In the genomic region with DNA sequence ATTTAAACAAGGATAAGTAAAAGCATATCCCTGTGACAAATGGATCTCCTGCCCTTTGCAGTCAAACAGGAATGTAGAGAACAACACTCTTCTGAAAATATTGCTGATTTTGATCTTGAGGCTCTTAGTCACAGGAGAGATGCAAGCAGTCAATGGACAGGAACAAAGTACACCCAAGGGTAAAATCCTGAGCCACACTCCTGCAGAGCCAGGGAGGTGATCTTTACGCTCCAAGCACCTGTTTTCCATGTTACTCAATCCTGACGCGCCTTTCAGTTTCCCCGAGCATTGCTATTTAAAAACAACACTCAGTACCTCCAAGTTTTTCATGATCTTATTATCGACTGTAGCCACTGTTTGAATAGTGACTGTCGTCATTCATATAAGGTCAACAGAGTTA, we compare ENCODE assay signal across 19 mouse cellular contexts. TPM values are rescaled to one million over a fixed set of nuclear protein-coding genes. Genes with fewer than 3 reads are reported as not detected.
DNase-seq lines count a peak whose midpoint lies in the region; ATAC-seq and TF ChIP-seq lines count a peak whose summit lies in the region.
"Had no signal": no experiment of that assay in that cellular context is flagged by ENCODE, and none has a peak within 500 bp of the region (broad histone marks: within the 10 kb centered on the region; RNA-seq: fewer than 3 reads in every experiment).

No protein-coding gene starts in this region.

- intact Hi-C loops in left cerebral cortex, postnatal 10 days (cut with DNase I): no loop called here

- TF ChIP-seq EP300 in stomach, postnatal 0 days (optimal IDR thresholded peaks at IDR 0.05): no peak

- DNase-seq in gastrocnemius, adult 18-20 months (ENCODE audit: low spot score): peak; percentile 19
- DNase-seq in gastrocnemius, adult 8-10 months (ENCODE audit: low spot score in 2 of 2): no peak
- peak; percentile 79 for DNase-seq in kidney, adult 2 months
- DNase-seq in kidney, postnatal 0 days (ENCODE audit: low spot score): peak; percentile 54
- peak; percentile 39 for DNase-seq in stomach, postnatal 0 days (ENCODE audit: low spot score)
- no peak for DNase-seq in right cerebral cortex, postnatal 25 days
- no peak for DNase-seq in left cerebral cortex, postnatal 10 days (ENCODE audit: extremely low spot score in 1 of 2, low spot score in 2 of 2)
- DNase-seq: adrenal gland, postnatal 14 days; cerebellum, adult 9-11 months; forebrain, postnatal 0 days; heart, postnatal 14 days; lung, adult 2 months; lung, postnatal 14 days had no signal

- H3K9ac ChIP-seq in kidney, postnatal 0 days (ENCODE audit: low read depth, low read length): no peak overlapping the region
- no peak overlapping the region for H3K9ac ChIP-seq in stomach, postnatal 0 days (ENCODE audit: low read length)
- no peak overlapping the region for H3K9ac ChIP-seq in forebrain, embryonic 12.5 days
- H3K9ac ChIP-seq: forebrain, postnatal 0 days; heart, embryonic 12.5 days; hindbrain, embryonic 12.5 days had no signal

- no peak for TF ChIP-seq POLR2A in kidney, adult 2 months (IDR thresholded peaks at IDR 0.05; ENCODE audit: low read depth, low read length)

- H3K36me3 ChIP-seq in kidney, adult 2 months (ENCODE audit: control insufficient read depth, insufficient read depth, low read length): no peaks in the 10 kb centered on the region; the same call in 1 of the 2 replicates
- H3K36me3 ChIP-seq in kidney, postnatal 0 days (ENCODE audit: insufficient read depth, low read length): no peaks in the 10 kb centered on the region
- no peaks in the 10 kb centered on the region for H3K36me3 ChIP-seq in stomach, postnatal 0 days (ENCODE audit: control insufficient read depth, insufficient read depth, low read length)
- H3K36me3 ChIP-seq in forebrain, embryonic 12.5 days (replicated peaks): peaks cover 10% of the 10 kb centered on the region; the same call in 1 of the 2 replicates

- no peak overlapping the region for H3K4me3 ChIP-seq in kidney, adult 2 months (ENCODE audit: insufficient read depth, low read depth, low read length)
- no peak overlapping the region for H3K4me3 ChIP-seq in kidney, postnatal 0 days (replicated peaks; ENCODE audit: low read depth, low read length)
- no peak overlapping the region for H3K4me3 ChIP-seq in stomach, postnatal 0 days (ENCODE audit: low read depth, low read length)
- H3K4me3 ChIP-seq in forebrain, embryonic 12.5 days (replicated peaks): no peak overlapping the region
- H3K4me3 ChIP-seq: forebrain, embryonic 10.5 days; heart, embryonic 12.5 days; hindbrain, embryonic 12.5 days had no signal

- no peak for TF ChIP-seq CTCF in kidney, adult 2 months (conservative IDR thresholded peaks at IDR 0.05; ENCODE audit: insufficient read depth, insufficient read length, low read depth, low read length)
- no peak for TF ChIP-seq CTCF in kidney, postnatal 0 days (IDR thresholded peaks at IDR 0.05; ENCODE audit: low read depth)
- no peak for TF ChIP-seq CTCF in stomach, postnatal 0 days (IDR thresholded peaks at IDR 0.05; ENCODE audit: low read depth)

- no peaks in the 10 kb centered on the region for H3K27me3 ChIP-seq in kidney, adult 2 months (replicated peaks; ENCODE audit: control insufficient read depth, insufficient read depth, low read length)
- H3K27me3 ChIP-seq in kidney, postnatal 0 days (ENCODE audit: insufficient read depth, low read length): no peaks in the 10 kb centered on the region
- H3K27me3 ChIP-seq in stomach, postnatal 0 days (ENCODE audit: control insufficient read depth, insufficient read depth, low read length): no peaks in the 10 kb centered on the region
- H3K27me3 ChIP-seq in forebrain, embryonic 12.5 days: no peaks in the 10 kb centered on the region
- H3K27me3 ChIP-seq: heart, embryonic 12.5 days; hindbrain, embryonic 12.5 days had no signal

- peak; percentile 68 for ATAC-seq in kidney, postnatal 0 days (replicated peaks; ENCODE audit: low FRiP score, low read depth)
- peak; percentile 73 for ATAC-seq in stomach, postnatal 0 days (ENCODE audit: low FRiP score, low TSS enrichment)
- no peak for ATAC-seq in forebrain, embryonic 12.5 days (ENCODE audit: low FRiP score)
- ATAC-seq: forebrain, postnatal 0 days had no signal

- H3K4me2 ChIP-seq in kidney, postnatal 0 days (ENCODE audit: low read length): no peak overlapping the region
- H3K4me2 ChIP-seq in stomach, postnatal 0 days (replicated peaks; ENCODE audit: low read depth): no peak overlapping the region
- no peak overlapping the region for H3K4me2 ChIP-seq in forebrain, embryonic 12.5 days
- H3K4me2 ChIP-seq: heart, embryonic 12.5 days; hindbrain, embryonic 12.5 days; liver, embryonic 11.5 days; midbrain, embryonic 11.5 days had no signal

- H3K9me3 ChIP-seq in kidney, postnatal 0 days (replicated peaks; ENCODE audit: low read length): no peaks in the 10 kb centered on the region
- no peaks in the 10 kb centered on the region for H3K9me3 ChIP-seq in stomach, postnatal 0 days (ENCODE audit: control insufficient read depth, low read length)
- H3K9me3 ChIP-seq in forebrain, embryonic 12.5 days: no peaks in the 10 kb centered on the region
- H3K9me3 ChIP-seq: forebrain, embryonic 10.5 days; heart, embryonic 12.5 days; hindbrain, embryonic 12.5 days had no signal

- peaks cover 3% of the 10 kb centered on the region; the same call in 1 of the 2 replicates for H3K4me1 ChIP-seq in kidney, adult 2 months (ENCODE audit: control insufficient read depth, insufficient read depth, low read length)
- no peaks in the 10 kb centered on the region for H3K4me1 ChIP-seq in kidney, postnatal 0 days (replicated peaks; ENCODE audit: insufficient read depth, low read length)
- H3K4me1 ChIP-seq in stomach, postnatal 0 days (replicated peaks; ENCODE audit: control insufficient read depth, insufficient read depth): no peaks in the 10 kb centered on the region
- H3K4me1 ChIP-seq in forebrain, embryonic 12.5 days: no peaks in the 10 kb centered on the region
- H3K4me1 ChIP-seq: hindbrain, embryonic 12.5 days had no signal

- 23% methylated on average over 6 of the region's 6 CpGs for WGBS in kidney, adult 2 months
- WGBS in kidney, postnatal 0 days: 24% methylated on average over 6 of the region's 6 CpGs
- 41% methylated on average over 6 of the region's 6 CpGs for WGBS in stomach, postnatal 0 days
- WGBS in forebrain, embryonic 12.5 days: 80% methylated on average over 6 of the region's 6 CpGs

- H3K27ac ChIP-seq in kidney, adult 2 months (ENCODE audit: insufficient read depth, low read depth, low read length): no peak overlapping the region; the same call in 1 of the 2 replicates
- H3K27ac ChIP-seq in kidney, postnatal 0 days: no peak overlapping the region
- no peak overlapping the region for H3K27ac ChIP-seq in stomach, postnatal 0 days (replicated peaks)
- H3K27ac ChIP-seq in forebrain, embryonic 12.5 days: no peak overlapping the region
- H3K27ac ChIP-seq: forebrain, embryonic 10.5 days; hindbrain, embryonic 12.5 days had no signal

RNA-seq across cellular contexts. Expression of a gene that starts 23.2 kb away (rescaled TPM):
- total RNA-seq in gastrocnemius, adult 18-20 months (2021): 100 to 1,000 TPM in 1 of 2 experiments, 10 to 100 TPM in 1; 98.6 to 114 TPM
- total RNA-seq in gastrocnemius, adult 8-10 months (2022): 100 to 1,000 TPM; 110 to 119 (median 114) TPM
- polyA plus RNA-seq in kidney, adult 2 months (2012; rRNA removed): 48.4 and 58.6 TPM in 2 replicates
- 158 and 167 TPM in 2 replicates for polyA plus RNA-seq in kidney, postnatal 0 days (2015; fragmentation: Nextera tagmentation; extraction: Ambion mirVana)
- polyA plus RNA-seq in stomach, postnatal 0 days (2015; fragmentation: Nextera tagmentation; extraction: Ambion mirVana): 147 and 149 TPM in 2 replicates
- 145 and 152 TPM in 2 replicates for polyA plus RNA-seq in forebrain, embryonic 12.5 days (2016; fragmentation: Nextera tagmentation; extraction: Ambion mirVana)
- 10 to 100 TPM; 50.2 to 51.0 TPM for total RNA-seq in left cerebral cortex, postnatal 10 days (2021)

Comparison
In these comparisons a context has a peak if more than half of its experiments do, and no peak if none do; other contexts are left out.
1. DNase-seq: peak in gastrocnemius, adult 18-20 months (single experiment), kidney, adult 2 months (single experiment), kidney, postnatal 0 days (single experiment) and stomach, postnatal 0 days (single experiment); none in gastrocnemius, adult 8-10 months (0 of 2), right cerebral cortex, postnatal 25 days (single experiment) and left cerebral cortex, postnatal 10 days (0 of 2).